Mouse (Mus musculus) forebrain, postnatal 0 days (tissue): ENCODE measurements at regions not wholly inside any gene's neighbourhood (a gene's known extent, or its start where the extent isn't known, plus 50 kb on each side); places are given as distances from the start of the nearest gene placed in this dataset.

Experiments used
- ATAC-seq: fragments of 200-750 bp; cut with Nextera tagmentation; 2 replicates; pipeline ENCODE4 v1.8.0; 2017; ENCODE audit warnings: mild to moderate bottlenecking, moderate library complexity
- DNase-seq: peaks from one replicate; pipeline ENCODE4 v3.0.0-alpha.2; 2015
- H3K27ac ChIP-seq: fragments of 300-500 bp; sonication (generic); 2 replicates; pipeline ENCODE4 v1.5.1; 2014; ENCODE audit warnings: low read depth, mild to moderate bottlenecking, antibody characterized with exemption, low read length, moderate library complexity, mixed read lengths
- H3K27me3 ChIP-seq: fragments of 300-500 bp; sonication (generic); 2 replicates; pipeline ENCODE4 v1.6.1; 2014; ENCODE audit warnings: mild to moderate bottlenecking, low read length, mixed read lengths; ENCODE audit not compliant: insufficient read depth
- H3K36me3 ChIP-seq: fragments of 300-500 bp; sonication (generic); 2 replicates; pipeline ENCODE4 v1.6.1; 2014; ENCODE audit warnings: mild to moderate bottlenecking, moderate library complexity; ENCODE audit not compliant: insufficient read depth
- H3K4me1 ChIP-seq: fragments of 300-500 bp; sonication (generic); 2 replicates; pipeline ENCODE4 v1.6.1; 2014; ENCODE audit warnings: antibody characterized with exemption; ENCODE audit not compliant: insufficient read depth
- H3K4me2 ChIP-seq: fragments of 300-500 bp; sonication (generic); 2 replicates; pipeline ENCODE4 v1.6.1; 2014; ENCODE audit warnings: low read depth, mild to moderate bottlenecking, moderate library complexity
- H3K4me3 ChIP-seq: fragments of 300-500 bp; sonication (generic); 2 replicates; pipeline ENCODE4 v1.5.1; 2014; ENCODE audit warnings: low read depth, low read length, mixed read lengths
- H3K9ac ChIP-seq: fragments of 300-500 bp; sonication (generic); 2 replicates; pipeline ENCODE4 v1.6.1; 2014; ENCODE audit warnings: mild to moderate bottlenecking
- H3K9me3 ChIP-seq: fragments of 300-500 bp; sonication (generic); 2 replicates; pipeline ENCODE4 v1.6.1; 2016; ENCODE audit warnings: low read length
- CTCF ChIP-seq: sonication (generic); IDR thresholded peaks from 2 replicates; pipeline ENCODE4 v1.5.1; 2016; ENCODE audit warnings: antibody characterized with exemption, control low read depth, low read depth
- WGBS: fragments of 180-500 bp; shearing (Covaris S2); extraction: QIAGEN DNeasy Blood & Tissue Kit; methylation state at CpG from one replicate; pipeline ENCODE4 v1.1.7; 2014; 5-methylcytosine and 5-hydroxymethylcytosine counted together
- microRNA-seq, 2 experiments: library from miRNA; unstranded; fragments of <30 nt; microRNA quantifications; one replicate each; pipeline ENCODE4; 2016

GRCm38 (mm10) chr14:105360530-105360929 is 102.2 kb downstream of the Ndfip2 start:
- ATAC-seq = no peak

GRCm38 (mm10) chr14:105359829-105360228 is 101.5 kb downstream of the Ndfip2 start:
- Histone ChIP-seq H3K27ac (no peak overlapping the region), H3K9ac (no peak overlapping the region), H3K4me1 (no peaks in the 10 kb centered on the region), H3K4me2 (no peak overlapping the region), H3K9me3 (no peaks in the 10 kb centered on the region), H3K4me3 (no peak overlapping the region), H3K36me3 (no peaks in the 10 kb centered on the region), H3K27me3 (no peaks in the 10 kb centered on the region)
- 86% methylated on average over 3 of the region's 3 CpGs for WGBS
- no peak for TF ChIP-seq CTCF
- ATAC-seq (no peak), DNase-seq (no peak)

More at GRCm38 (mm10) chr14:105360530-105360929, 102.2 kb downstream of the Ndfip2 start:
- DNase-seq = no peak
- H3K4me3 ChIP-seq = no peak overlapping the region
- H3K4me2 ChIP-seq = no peak overlapping the region
- H3K9ac ChIP-seq = no peak overlapping the region
- H3K27ac ChIP-seq = no peak overlapping the region
- H3K27me3 ChIP-seq = no peaks in the 10 kb centered on the region
- no peaks in the 10 kb centered on the region for H3K4me1 ChIP-seq
- 82% methylated on average over 6 of the region's 6 CpGs for whole genome bisulfite sequencing
- H3K9me3 ChIP-seq = no peaks in the 10 kb centered on the region
- TF ChIP-seq CTCF = no peak
- no peaks in the 10 kb centered on the region for H3K36me3 ChIP-seq

Small RNA genes lying in the stretch of these regions (microRNA-seq; reads per million reads assigned to microRNA genes)
- gene Gm22406 (0 reads per million in 2 experiments), gene Mir6390 (0 reads per million in 2 experiments)
